Mouse (Mus musculus) midbrain, embryonic 10.5 days (tissue): ENCODE data around the gene Sfxn4. TPM values are rescaled to one million over a fixed set of nuclear protein-coding genes. Genes with fewer than 3 reads are reported as not detected.
A peak's percentile ranks its signal among the peaks of the same experiment; 100 is the strongest.

ENCODE experiments used
- DNase-seq: peaks from one replicate; pipeline ENCODE4 v3.0.0-alpha.2; 2017; ENCODE audit warnings: low spot score
- H3K27ac ChIP-seq: fragments of 300-500 bp; sonication (generic); replicated peaks from 2 replicates; pipeline ENCODE4 v1.5.1; 2016; ENCODE audit warnings: mild to moderate bottlenecking
- H3K27me3 ChIP-seq: fragments of 300-500 bp; sonication (generic); 2 replicates; pipeline ENCODE4 v1.6.1; 2016; ENCODE audit warnings: low read depth, mild to moderate bottlenecking; ENCODE audit not compliant: poor library complexity, severe bottlenecking
- H3K36me3 ChIP-seq: fragments of 300-500 bp; sonication (generic); 2 replicates; pipeline ENCODE4 v1.6.1; 2016; ENCODE audit warnings: mild to moderate bottlenecking, moderate library complexity
- H3K4me1 ChIP-seq: fragments of 300-500 bp; sonication (generic); 2 replicates; pipeline ENCODE4 v1.6.1; 2016
- H3K4me3 ChIP-seq: fragments of 300-500 bp; sonication (generic); 2 replicates; pipeline ENCODE4 v1.5.1; 2016; ENCODE audit warnings: mild to moderate bottlenecking, moderate library complexity
- H3K9me3 ChIP-seq: fragments of 300-500 bp; sonication (generic); replicated peaks from 2 replicates; pipeline ENCODE4 v1.6.1; 2016; ENCODE audit warnings: mild to moderate bottlenecking
- WGBS: fragments of 180-500 bp; shearing (Covaris S2); methylation state at CpG from one replicate; pipeline ENCODE4 v1.1.7; 2016; 5-methylcytosine and 5-hydroxymethylcytosine counted together
- polyA plus RNA-seq: library from polyadenylated mRNA; unstranded; fragments of >200 nt; fragmentation: Nextera tagmentation; extraction: Ambion mirVana; gene quantifications from 2 replicates; pipeline ENCODE4 v1.2.1, GENCODE M21; 2016

Gene Sfxn4
- polyA plus RNA-seq, 1 experiment from 2014 or later: 14.1 TPM

GRCm38 (mm10) chr19:60788214-60788960, 72.9 kb downstream of the Sfxn4 start:
- H3K27me3 ChIP-seq: no peaks in the 10 kb centered on the region
- DNase-seq: no peak
- peaks cover 38% of the 10 kb centered on the region for H3K4me1 ChIP-seq
- WGBS: 52% methylated on average over 6 of the region's 6 CpGs
- peak overlapping the region; percentile 97 for H3K4me3 ChIP-seq
- no peak overlapping the region for H3K27ac ChIP-seq
- 0 out of 2 replicates have a peak, but pooled peaks cover 4% of the 10 kb centered on the region for H3K36me3 ChIP-seq
- no peaks in the 10 kb centered on the region for H3K9me3 ChIP-seq

- Histone ChIP-seq H3K36me3 (0 out of 2 replicates have a peak, but pooled peaks cover 4% of the 10 kb centered on the region), H3K4me1 (peaks cover 38% of the 10 kb centered on the region), H3K27ac (no peak overlapping the region), H3K27me3 (no peaks in the 10 kb centered on the region), H3K9me3 (no peaks in the 10 kb centered on the region), H3K4me3 (peak overlapping the region; percentile 97; the same call in 1 of the 2 replicates)
- WGBS: 74% methylated on average over 2 of the region's 2 CpGs
- no peak for DNase-seq
Measured at GRCm38 (mm10) chr19:60787465-60788150, 73.7 kb downstream of the Sfxn4 start.

Other genes with a start within 250 kb of the Sfxn4 start
- gene Nanos1, start 105.5 kb downstream of the Sfxn4 start, polyA plus RNA-seq: 1.6 and 2.2 TPM in 2 replicates
- 144 and 146 TPM in 2 replicates for gene Eif3a, start 70.8 kb downstream of the Sfxn4 start, polyA plus RNA-seq
- 32.9 and 37.4 TPM in 2 replicates for gene Fam45a, start 49.9 kb downstream of the Sfxn4 start, polyA plus RNA-seq
- gene Prdx3, start 13.1 kb upstream of the Sfxn4 start, polyA plus RNA-seq: 117 and 123 TPM in 2 replicates
- gene Grk5, start 28.3 kb upstream of the Sfxn4 start, polyA plus RNA-seq: 1.9 and 2.1 TPM in 2 replicates